Mouse (Mus musculus): Measurements from ENCODE around the gene Efhd1.

DNA sequence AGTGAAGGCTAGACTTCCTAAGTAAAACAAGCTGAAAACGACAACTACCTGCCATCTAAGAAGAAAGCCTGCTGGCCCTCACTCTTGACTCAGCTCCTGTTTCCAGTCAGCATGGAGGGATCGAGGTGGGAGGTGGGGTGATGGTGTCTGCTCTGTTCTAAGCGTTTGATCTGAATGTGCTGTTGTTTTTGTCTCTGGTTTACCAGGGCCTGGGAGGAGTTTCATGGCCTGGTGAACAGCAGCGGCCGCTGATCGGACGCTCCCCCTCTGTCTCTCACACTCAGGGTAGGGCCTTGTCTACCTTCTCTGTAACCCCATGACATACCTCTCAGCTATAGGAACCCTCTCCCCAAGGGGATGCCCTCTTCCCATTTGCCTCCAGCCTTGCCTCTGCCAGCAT, 32.0 kb upstream of the Efhd1 start:
- TF ChIP-seq CTCF (IDR thresholded peaks at IDR 0.05; ENCODE audit: low read depth, low read length): no peak
- TF ChIP-seq POLR2A (IDR thresholded peaks at IDR 0.05; ENCODE audit: extremely low read depth, insufficient read depth, low read length): no peak
